Mouse (Mus musculus): ENCODE data around the gene Rheb. TPM values are rescaled to one million over a fixed set of nuclear protein-coding genes. Genes with fewer than 3 reads are reported as not detected.
A peak's percentile ranks its signal among the peaks of the same experiment; 100 is the strongest.

The Rheb gene
- 100 to 1,000 TPM; 124 to 134 TPM for total RNA-seq (2021)
- long read RNA-seq, experiment 1, transcript Rheb-201 (8 exons, 1,784 nt) = major isoform, 169 of 191 reads
- long read RNA-seq, experiment 1, partial matches to known transcripts = 4 of 191 reads
- long read RNA-seq, experiment 1, other reads (novel, unspliced or antisense) = 17 of 191 reads
- long read RNA-seq, experiment 2, full-length matches to known transcripts = 114 of 121 reads
- long read RNA-seq, experiment 2, partial matches to known transcripts = 3 of 121 reads
- long read RNA-seq, experiment 2, other reads (novel, unspliced or antisense) = 4 of 121 reads

DNA sequence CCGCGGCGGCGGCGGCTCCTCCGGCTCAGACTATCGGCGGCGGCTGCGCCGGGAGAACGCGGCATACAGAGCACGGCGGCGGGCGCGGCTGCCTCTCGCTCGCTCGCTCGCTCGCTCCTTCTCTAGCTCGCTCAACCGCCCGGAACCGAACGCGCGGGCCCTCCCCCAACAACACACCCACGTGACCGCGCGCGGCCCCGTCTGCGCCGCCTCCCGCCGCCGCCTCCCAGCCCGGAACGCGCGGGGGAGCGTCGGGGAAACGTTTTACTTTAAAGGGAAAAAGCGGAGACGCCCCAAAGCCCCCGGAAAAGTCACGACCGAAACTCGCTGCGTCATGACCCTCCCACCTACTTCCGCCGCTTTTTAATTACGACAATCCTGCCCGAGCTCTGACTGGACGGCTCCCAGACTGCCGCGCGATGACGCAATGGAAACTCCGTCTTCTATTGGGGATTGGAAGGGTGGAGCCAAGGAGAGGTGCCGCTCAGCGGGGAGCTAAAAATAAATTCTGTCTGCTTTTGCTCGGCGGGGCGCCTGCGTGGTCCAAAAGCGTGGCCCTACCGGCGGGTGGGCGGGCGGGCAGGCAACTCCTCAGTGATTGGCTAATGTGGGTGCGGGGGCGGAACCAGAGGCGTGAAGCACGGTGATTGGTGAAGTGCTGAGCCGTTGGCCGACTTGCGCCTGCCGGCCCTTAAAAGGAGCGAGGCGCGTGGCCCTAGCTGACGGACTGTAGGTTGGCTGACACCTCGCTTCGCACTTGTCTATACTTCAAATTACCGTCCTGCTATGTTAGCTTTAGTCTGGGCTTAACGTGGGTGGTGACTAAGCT lies at the start of gene Rheb:
TSS of gene Rheb (minus strand) at position 351 of the 829 bp plus-strand sequence.
- peak within 1 kb of the TSS; percentile 99 for H3K27ac ChIP-seq
- DNase-seq (ENCODE audit: extremely low spot score in 1 of 2, low spot score in 2 of 2) = peak; percentile 97 to 99
- intact Hi-C loops (cut with DNase I) = loop anchor here (1.0 to 5.0 kb wide), 5 partner anchors 18 to 245 kb away; no protein-coding TSS in a partner anchor
- peak within 1 kb of the TSS; percentile 92 for H3K4me3 ChIP-seq
- no peak for TF ChIP-seq CTCF (IDR thresholded peaks at IDR 0.05)

- intact Hi-C loops (cut with DNase I) = no loop called here
- Histone ChIP-seq H3K4me3 (no peak overlapping the region), H3K27ac (no peak overlapping the region)
- TF ChIP-seq CTCF (IDR thresholded peaks at IDR 0.05) = no peak
- no peak for DNase-seq (ENCODE audit: extremely low spot score in 1 of 2, low spot score in 2 of 2)
These were observed 47.4 kb upstream of the Rheb start for GRCm38 (mm10) chr5:24889860-24890259.

- TF ChIP-seq CTCF (IDR thresholded peaks at IDR 0.05) = no peak
- DNase-seq (ENCODE audit: extremely low spot score in 1 of 2, low spot score in 2 of 2) = no peak
- H3K27ac ChIP-seq = no peak overlapping the region
- H3K4me3 ChIP-seq = no peak overlapping the region
- intact Hi-C loops (cut with DNase I) = no loop called here
These were observed 46.6 kb upstream of the Rheb start for GRCm38 (mm10) chr5:24888874-24889591.

GRCm38 (mm10) chr5:24887271-24887670 lies 44.8 kb upstream of the Rheb start:
- TF ChIP-seq CTCF (IDR thresholded peaks at IDR 0.05) = no peak
- DNase-seq (ENCODE audit: extremely low spot score in 1 of 2, low spot score in 2 of 2) = no peak
- H3K4me3 ChIP-seq = no peak overlapping the region
- H3K27ac ChIP-seq = no peak overlapping the region
- intact Hi-C loops (cut with DNase I) = no loop called here

DNA sequence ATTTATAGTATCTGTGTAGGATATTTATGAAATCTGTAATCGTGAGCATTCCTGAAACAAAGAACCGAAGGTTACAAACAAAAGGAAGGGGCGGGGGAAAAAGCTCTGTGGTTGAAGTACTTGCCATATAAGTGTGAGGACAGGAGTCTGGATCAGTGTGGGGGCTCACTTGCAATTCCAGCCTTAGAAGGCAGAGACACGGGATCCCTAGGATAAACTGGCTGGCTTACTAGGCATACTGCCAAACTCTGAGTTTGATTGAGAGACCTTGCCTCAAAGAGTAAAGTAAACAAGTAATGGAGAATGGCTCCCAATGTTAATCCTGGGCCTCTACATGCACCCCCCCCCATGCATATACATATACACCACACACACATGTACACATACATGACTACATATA lies 36.3 kb upstream of the Rheb start:
- intact Hi-C loops (cut with DNase I) = no loop called here
- Histone ChIP-seq H3K27ac (no peak overlapping the region), H3K4me3 (no peak overlapping the region)
- DNase-seq (ENCODE audit: extremely low spot score in 1 of 2, low spot score in 2 of 2) = no peak
- TF ChIP-seq CTCF (IDR thresholded peaks at IDR 0.05) = no peak

- intact Hi-C loops (cut with DNase I) = no loop called here
These were observed 35.6 kb upstream of the Rheb start for GRCm38 (mm10) chr5:24877836-24878624.

GRCm38 (mm10) chr5:24876653-24877052 lies 34.2 kb upstream of the Rheb start:
- Histone ChIP-seq H3K27ac (no peak overlapping the region), H3K4me3 (no peak overlapping the region)
- intact Hi-C loops (cut with DNase I) = no loop called here
- no peak for TF ChIP-seq CTCF (IDR thresholded peaks at IDR 0.05)
- DNase-seq (ENCODE audit: extremely low spot score in 1 of 2, low spot score in 2 of 2) = no peak

More at GRCm38 (mm10) chr5:24877836-24878624, 35.6 kb upstream of the Rheb start:
- Histone ChIP-seq H3K4me3 (no peak overlapping the region), H3K27ac (no peak overlapping the region)
- no peak for DNase-seq (ENCODE audit: extremely low spot score in 1 of 2, low spot score in 2 of 2)
- TF ChIP-seq CTCF (IDR thresholded peaks at IDR 0.05) = no peak

DNA sequence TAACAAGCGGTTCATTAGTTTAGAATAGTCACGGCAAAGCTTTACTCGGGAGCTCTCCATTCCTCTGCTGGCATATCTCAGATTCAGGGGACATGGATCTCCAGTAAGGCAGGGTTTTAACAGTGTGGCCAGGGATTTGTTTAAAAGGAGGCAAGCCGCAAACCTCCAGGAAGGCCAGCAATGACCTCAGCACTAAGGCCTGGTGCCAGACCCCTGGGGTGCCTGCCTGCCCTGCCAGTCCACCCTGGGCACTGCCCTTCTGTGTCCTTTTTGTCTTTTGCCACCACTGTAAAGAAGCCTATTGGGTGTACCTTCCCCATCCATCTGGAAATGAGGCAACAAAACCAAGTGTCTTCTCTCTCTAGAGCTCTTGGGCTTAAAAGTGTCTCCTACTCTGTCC lies 31.7 kb upstream of the Rheb start:
- no peak for DNase-seq (ENCODE audit: extremely low spot score in 1 of 2, low spot score in 2 of 2)

DNA sequence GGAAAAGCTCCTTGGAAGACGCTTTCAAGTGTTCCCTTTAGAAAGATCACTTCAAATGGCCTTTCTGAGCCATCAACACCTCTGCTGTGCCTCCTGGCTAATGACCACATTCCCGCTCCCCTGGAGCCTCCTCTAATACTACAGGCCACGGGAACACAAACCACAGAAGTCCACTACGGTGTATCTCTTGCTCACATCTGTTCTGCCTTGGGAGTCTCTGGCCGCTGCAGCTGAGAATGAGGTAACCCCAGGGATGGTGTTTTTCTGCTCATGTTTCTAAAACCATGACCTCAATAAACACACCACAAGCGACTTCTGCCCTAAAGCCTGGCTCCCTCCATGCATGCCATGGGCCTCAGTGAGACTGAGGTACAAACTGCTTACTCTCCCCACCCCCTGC lies 30.8 kb upstream of the Rheb start:
- Histone ChIP-seq H3K27ac (no peak overlapping the region), H3K4me3 (no peak overlapping the region)
- no peak for DNase-seq (ENCODE audit: extremely low spot score in 1 of 2, low spot score in 2 of 2)
- no peak for TF ChIP-seq CTCF (IDR thresholded peaks at IDR 0.05)
- intact Hi-C loops (cut with DNase I) = no loop called here

More for the DNA sequence above, 31.7 kb upstream of the Rheb start:
- intact Hi-C loops (cut with DNase I) = no loop called here
- H3K4me3 ChIP-seq = no peak overlapping the region
- H3K27ac ChIP-seq = no peak overlapping the region
- no peak for TF ChIP-seq CTCF (IDR thresholded peaks at IDR 0.05)

GRCm38 (mm10) chr5:24871276-24871675 lies 28.9 kb upstream of the Rheb start:
- H3K27ac ChIP-seq = no peak overlapping the region
- no peak overlapping the region for H3K4me3 ChIP-seq
- no peak for TF ChIP-seq CTCF (IDR thresholded peaks at IDR 0.05)
- peak; percentile 53 to 61 for DNase-seq (ENCODE audit: extremely low spot score in 1 of 2, low spot score in 2 of 2)
- intact Hi-C loops (cut with DNase I) = no loop called here

DNA sequence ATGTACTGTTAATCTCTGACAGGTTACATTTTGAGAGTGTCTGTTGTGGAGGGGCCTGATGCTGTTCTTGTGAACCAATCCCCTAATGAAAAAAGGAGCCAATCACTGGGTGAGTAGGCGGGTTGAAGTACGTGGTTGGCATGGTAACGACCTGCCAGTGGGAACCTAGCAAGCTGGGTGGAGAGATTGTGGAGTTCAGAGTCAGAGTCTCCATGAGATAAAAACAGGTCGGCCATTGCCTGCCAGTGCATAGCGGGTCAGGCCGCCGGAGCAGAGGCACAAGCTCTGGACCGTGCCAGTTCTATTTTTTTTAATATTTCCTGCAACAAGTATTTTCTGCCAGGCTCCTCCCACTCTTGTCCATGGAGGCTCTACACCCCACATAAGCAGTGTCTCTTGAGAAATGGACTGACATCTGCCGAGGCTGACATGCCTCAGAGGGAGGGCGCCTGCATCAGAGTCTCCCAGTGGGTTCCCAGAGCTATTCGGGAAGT lies 27.4 kb upstream of the Rheb start:
- Histone ChIP-seq H3K4me3 (no peak overlapping the region), H3K27ac (no peak overlapping the region)
- intact Hi-C loops (cut with DNase I) = no loop called here
- no peak for DNase-seq (ENCODE audit: extremely low spot score in 1 of 2, low spot score in 2 of 2)
- TF ChIP-seq CTCF (IDR thresholded peaks at IDR 0.05) = no peak

Data from left cerebral cortex, adult 2 months (tissue).